Mouse (Mus musculus): ENCODE data around the gene Mpig6b. TPM values are rescaled to one million over a fixed set of nuclear protein-coding genes. Genes with fewer than 3 reads are reported as not detected.

Gene Mpig6b
- total and polyA plus RNA-seq, 2 experiments from 2014 or later = 0.08 TPM; not detected in 1

DNA sequence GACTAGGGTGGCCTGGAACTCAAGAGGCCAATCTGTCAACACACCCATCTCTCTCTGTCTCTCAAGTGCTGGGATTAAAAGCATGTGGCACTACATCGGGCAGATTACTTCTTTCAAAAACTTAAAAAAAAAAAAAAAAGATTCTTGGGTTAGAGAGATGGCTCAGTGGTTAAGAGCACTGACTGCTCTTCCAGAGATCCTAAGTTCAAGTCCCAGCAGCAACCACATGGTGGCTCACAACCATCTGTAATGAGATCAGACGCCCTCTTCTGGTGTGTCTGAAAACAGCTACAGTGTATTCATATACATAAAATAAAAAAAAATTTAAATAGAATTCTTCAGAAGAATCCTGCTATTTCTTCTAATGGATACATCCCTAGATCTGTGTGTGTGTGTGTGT is 22.2 kb upstream of the Mpig6b start:
- WGBS = 51% methylated on average over 2 of the region's 2 CpGs
- peak; percentile 63 for TF ChIP-seq CTCF (IDR thresholded peaks at IDR 0.05; ENCODE audit: low read depth)

DNA sequence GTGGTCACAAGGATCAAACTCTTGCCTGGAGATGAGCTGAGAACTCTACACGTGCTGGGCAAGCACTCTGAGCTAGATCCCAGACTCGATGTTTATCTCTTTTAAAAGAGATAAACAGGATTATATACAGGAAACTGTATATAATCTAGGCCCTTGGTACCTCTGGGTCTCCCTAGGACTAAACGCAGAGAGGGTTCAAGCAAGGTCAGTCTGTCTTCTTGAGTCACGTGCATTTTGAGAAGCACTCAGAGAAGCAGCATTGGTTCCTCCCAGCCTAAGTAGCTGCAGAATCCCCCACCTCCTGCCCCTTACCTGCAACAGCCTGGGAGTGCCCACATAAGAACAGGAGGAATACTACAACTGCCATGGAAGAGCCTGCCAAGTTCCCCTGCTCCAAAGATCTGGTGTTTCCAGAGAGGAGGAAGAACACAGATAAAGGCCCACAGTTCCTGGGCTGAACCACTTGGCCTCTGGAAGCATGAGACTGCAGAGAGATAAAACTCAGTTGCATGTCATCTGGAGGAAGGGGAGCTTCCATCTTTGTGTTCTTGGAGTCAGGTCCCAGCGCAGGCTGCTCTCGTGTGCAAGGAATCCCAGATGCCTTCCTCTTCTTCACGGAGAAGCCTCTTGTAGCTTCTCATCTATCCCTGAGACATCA is 19.4 kb upstream of the Mpig6b start, which contains the start of gene Ly6g6f:
Gene Ly6g6f, minus strand, starts transcription at position 403 of the 658 bp plus-strand sequence.
- Histone ChIP-seq H3K36me3 (ENCODE audit: insufficient read depth) (no peaks in the 10 kb centered on the region), H3K9me3 (ENCODE audit: low read length) (no peaks in the 10 kb centered on the region), H3K4me2 (ENCODE audit: low read depth) (no peak within 1 kb of the TSS), H3K4me3 (ENCODE audit: low read depth, low read length) (no peak within 1 kb of the TSS), H3K27me3 (ENCODE audit: insufficient read depth, low read length) (no peaks in the 10 kb centered on the region), H3K9ac (no peak within 1 kb of the TSS), H3K27ac (ENCODE audit: low read depth, low read length) (no peak within 1 kb of the TSS), H3K4me1 (ENCODE audit: insufficient read depth) (peaks cover 3% of the 10 kb centered on the region; the same call in 1 of the 2 replicates)
- ATAC-seq (no peak), DNase-seq (no peak)
- 84% methylated on average over 7 of the region's 7 CpGs for WGBS
- TF ChIP-seq CTCF (IDR thresholded peaks at IDR 0.05; ENCODE audit: low read depth) = no peak

More for the DNA sequence above, 22.2 kb upstream of the Mpig6b start:
- H3K9me3 ChIP-seq (ENCODE audit: low read length) = no peaks in the 10 kb centered on the region
- 0 out of 2 replicates have a peak overlapping the region, but pooled peaks have one; percentile 1 for H3K27ac ChIP-seq (ENCODE audit: low read depth, low read length)
- no peak overlapping the region for H3K4me3 ChIP-seq (ENCODE audit: low read depth, low read length)
- ATAC-seq (no peak; the same call in 1 of the 2 replicates), DNase-seq (peak; percentile 43)
- H3K36me3 ChIP-seq (ENCODE audit: insufficient read depth) = peaks cover 17% of the 10 kb centered on the region
- H3K27me3 ChIP-seq (ENCODE audit: insufficient read depth, low read length) = no peaks in the 10 kb centered on the region
- no peak overlapping the region for H3K4me2 ChIP-seq (ENCODE audit: low read depth)
- H3K9ac ChIP-seq = no peak overlapping the region
- H3K4me1 ChIP-seq (ENCODE audit: insufficient read depth) = peaks cover 3% of the 10 kb centered on the region; the same call in 1 of the 2 replicates

DNA sequence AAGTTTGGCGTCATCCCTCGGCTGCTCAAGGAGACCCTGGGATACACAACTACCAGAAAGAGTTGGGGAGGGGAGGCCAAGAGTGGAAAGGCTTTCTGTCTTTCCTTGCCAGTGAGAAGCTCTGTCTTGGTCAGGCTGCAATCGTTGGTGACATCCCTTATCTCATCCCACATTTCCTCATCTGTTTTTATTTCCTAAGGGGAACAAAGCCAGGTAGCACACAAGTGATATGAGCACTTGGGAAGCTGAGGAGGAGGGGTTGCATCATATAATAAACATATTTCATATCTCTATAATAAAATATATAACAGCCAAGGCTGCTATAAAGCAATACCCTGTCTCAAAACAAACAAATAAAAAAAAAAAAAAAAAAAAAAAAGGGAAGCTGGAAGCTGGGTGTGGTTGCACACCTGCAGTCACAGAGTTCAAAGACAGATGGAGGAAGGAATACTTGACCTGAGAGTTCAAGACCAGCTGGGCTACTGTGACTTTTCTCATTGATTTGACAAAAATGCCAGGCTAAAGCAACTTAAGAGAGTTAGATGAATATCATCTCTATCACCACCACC is 18.0 kb upstream of the Mpig6b start:
- Histone ChIP-seq H3K27ac (ENCODE audit: low read depth, low read length) (no peak overlapping the region), H3K4me3 (ENCODE audit: low read depth, low read length) (no peak overlapping the region), H3K36me3 (ENCODE audit: insufficient read depth) (no peaks in the 10 kb centered on the region), H3K9me3 (ENCODE audit: low read length) (no peaks in the 10 kb centered on the region), H3K4me2 (ENCODE audit: low read depth) (no peak overlapping the region), H3K27me3 (ENCODE audit: insufficient read depth, low read length) (no peaks in the 10 kb centered on the region), H3K9ac (no peak overlapping the region), H3K4me1 (ENCODE audit: insufficient read depth) (no peaks in the 10 kb centered on the region)
- no peak for TF ChIP-seq CTCF (IDR thresholded peaks at IDR 0.05; ENCODE audit: low read depth)
- ATAC-seq (no peak), DNase-seq (no peak)
- 82% methylated on average over 3 of the region's 3 CpGs for WGBS

DNA sequence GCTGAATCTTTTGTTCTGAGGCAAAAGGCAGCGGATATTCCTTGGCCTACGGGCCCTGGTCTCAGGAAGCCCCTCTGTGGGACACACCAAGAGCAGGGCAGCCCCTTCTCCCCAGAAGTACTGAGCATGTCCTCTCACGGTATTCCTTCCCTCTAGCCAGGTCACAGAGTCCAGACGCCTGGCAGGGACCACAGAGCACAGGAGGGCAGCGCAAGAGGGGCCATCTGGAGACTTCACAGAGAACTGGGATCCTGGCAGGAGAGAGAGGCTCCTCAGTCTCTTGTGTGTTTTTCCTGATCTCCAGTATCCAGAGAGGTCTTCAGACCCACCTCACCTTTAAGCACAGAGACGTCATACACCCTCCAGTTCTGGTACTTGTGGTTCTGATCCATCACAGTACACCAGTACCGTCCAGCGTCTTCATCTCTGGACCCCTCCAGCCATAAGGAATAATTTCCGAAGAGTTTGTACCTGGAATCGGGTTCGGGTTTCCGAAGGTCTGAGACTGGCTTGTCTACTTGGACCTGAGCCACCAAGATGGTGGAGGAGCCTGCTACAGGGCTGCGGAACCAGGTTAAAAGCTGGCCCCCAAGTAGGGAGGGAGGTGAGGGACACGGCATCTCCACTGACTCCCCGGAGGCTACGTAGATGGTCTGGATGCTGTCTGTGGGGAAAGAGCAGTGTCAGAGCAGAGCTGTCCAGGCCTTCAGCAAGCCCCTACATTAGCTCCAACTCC is 17.0 kb upstream of the Mpig6b start:
- no peak for TF ChIP-seq CTCF (IDR thresholded peaks at IDR 0.05; ENCODE audit: low read depth)
- ATAC-seq = no peak

DNA sequence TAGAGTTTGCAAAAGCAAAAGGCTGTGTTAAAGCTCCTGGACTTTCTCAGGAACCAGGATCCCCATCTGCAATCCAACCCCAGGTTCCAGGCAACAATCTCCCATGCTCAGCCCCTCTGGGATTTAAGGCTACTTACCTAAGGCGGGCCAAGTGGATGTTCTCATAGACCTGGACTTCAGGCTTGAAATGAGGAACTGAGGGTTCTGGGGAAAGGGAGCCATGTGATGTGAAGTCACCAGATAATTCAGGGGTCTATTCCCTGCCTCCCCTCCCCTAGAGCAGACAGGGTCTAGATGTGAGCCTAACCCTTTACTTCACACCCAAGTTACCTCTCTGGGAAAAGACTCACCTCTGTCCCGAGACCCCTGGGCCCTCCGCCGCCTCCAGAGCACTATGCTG is 14.7 kb upstream of the Mpig6b start:
- DNase-seq (no peak), ATAC-seq (no peak)
- WGBS = 93% methylated on average over 4 of the region's 4 CpGs
- no peaks in the 10 kb centered on the region for H3K27me3 ChIP-seq (ENCODE audit: insufficient read depth, low read length)
- H3K4me1 ChIP-seq (ENCODE audit: insufficient read depth) = 0 out of 2 replicates have a peak, but pooled peaks cover 5% of the 10 kb centered on the region
- H3K27ac ChIP-seq (ENCODE audit: low read depth, low read length) = no peak overlapping the region
- H3K9me3 ChIP-seq (ENCODE audit: low read length) = no peaks in the 10 kb centered on the region
- H3K36me3 ChIP-seq (ENCODE audit: insufficient read depth) = no peaks in the 10 kb centered on the region
- TF ChIP-seq CTCF (IDR thresholded peaks at IDR 0.05; ENCODE audit: low read depth) = no peak
- no peak overlapping the region for H3K4me3 ChIP-seq (ENCODE audit: low read depth, low read length)
- no peak overlapping the region for H3K9ac ChIP-seq
- no peak overlapping the region for H3K4me2 ChIP-seq (ENCODE audit: low read depth)

More for the DNA sequence above, 17.0 kb upstream of the Mpig6b start:
- H3K4me2 ChIP-seq (ENCODE audit: low read depth) = no peak overlapping the region
- H3K36me3 ChIP-seq (ENCODE audit: insufficient read depth) = no peaks in the 10 kb centered on the region
- no peak overlapping the region for H3K4me3 ChIP-seq (ENCODE audit: low read depth, low read length)
- no peaks in the 10 kb centered on the region for H3K9me3 ChIP-seq (ENCODE audit: low read length)
- H3K27ac ChIP-seq (ENCODE audit: low read depth, low read length) = no peak overlapping the region
- H3K9ac ChIP-seq = no peak overlapping the region
- 0 out of 2 replicates have a peak, but pooled peaks cover 2% of the 10 kb centered on the region for H3K4me1 ChIP-seq (ENCODE audit: insufficient read depth)
- no peak for DNase-seq
- H3K27me3 ChIP-seq (ENCODE audit: insufficient read depth, low read length) = no peaks in the 10 kb centered on the region
- 88% methylated on average over 16 of the region's 16 CpGs for WGBS

DNA sequence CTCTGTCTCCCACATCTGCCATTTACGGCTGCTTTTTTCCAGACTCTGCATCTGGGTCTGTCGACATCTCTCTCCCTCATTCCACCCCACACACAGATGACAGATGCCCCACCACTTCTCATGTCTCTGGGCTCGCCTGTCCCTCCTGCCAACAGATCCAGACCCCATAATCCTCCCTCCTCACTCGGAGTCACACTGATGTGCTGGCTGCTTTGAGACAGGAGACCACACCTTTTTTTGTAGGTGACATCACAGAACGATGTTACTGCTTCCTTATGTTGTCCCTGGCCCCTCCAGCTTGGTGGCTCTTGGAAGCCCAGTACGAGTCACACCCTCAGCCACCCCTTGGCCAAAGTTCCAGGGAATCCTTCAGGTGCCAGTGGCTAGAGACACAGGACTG is 14.3 kb upstream of the Mpig6b start:
- Histone ChIP-seq H3K4me3 (ENCODE audit: low read depth, low read length) (no peak overlapping the region), H3K4me2 (ENCODE audit: low read depth) (no peak overlapping the region), H3K27ac (ENCODE audit: low read depth, low read length) (no peak overlapping the region), H3K9ac (no peak overlapping the region), H3K4me1 (ENCODE audit: insufficient read depth) (0 out of 2 replicates have a peak, but pooled peaks cover 5% of the 10 kb centered on the region), H3K27me3 (ENCODE audit: insufficient read depth, low read length) (no peaks in the 10 kb centered on the region), H3K36me3 (ENCODE audit: insufficient read depth) (no peaks in the 10 kb centered on the region), H3K9me3 (ENCODE audit: low read length) (no peaks in the 10 kb centered on the region)
- no peak for ATAC-seq
- TF ChIP-seq CTCF (IDR thresholded peaks at IDR 0.05; ENCODE audit: low read depth) = no peak
- DNase-seq = no peak
- WGBS = 58% methylated on average over 6 of the region's 6 CpGs
